Mouse (Mus musculus): ENCODE data around the gene Reep6. TPM values are rescaled to one million over a fixed set of nuclear protein-coding genes. Genes with fewer than 3 reads are reported as not detected.

Reep6 gene
- 10 to 100 TPM; 10.3 to 11.6 TPM for total RNA-seq (2021)
- long read RNA-seq, partial matches to known transcripts = 3 of 9 reads
- long read RNA-seq, other reads (novel, unspliced or antisense) = 0 of 9 reads

GRCm38 (mm10) chr10:80329273-80330081, at the start of gene Reep6, which contains the start of gene Pcsk4:
Reep6 (plus strand) TSS chr10:80329953.
Pcsk4 (minus strand) TSS chr10:80329498.
- peak; percentile 97 to 98 for DNase-seq (ENCODE audit: low spot score in 2 of 2)

DNA sequence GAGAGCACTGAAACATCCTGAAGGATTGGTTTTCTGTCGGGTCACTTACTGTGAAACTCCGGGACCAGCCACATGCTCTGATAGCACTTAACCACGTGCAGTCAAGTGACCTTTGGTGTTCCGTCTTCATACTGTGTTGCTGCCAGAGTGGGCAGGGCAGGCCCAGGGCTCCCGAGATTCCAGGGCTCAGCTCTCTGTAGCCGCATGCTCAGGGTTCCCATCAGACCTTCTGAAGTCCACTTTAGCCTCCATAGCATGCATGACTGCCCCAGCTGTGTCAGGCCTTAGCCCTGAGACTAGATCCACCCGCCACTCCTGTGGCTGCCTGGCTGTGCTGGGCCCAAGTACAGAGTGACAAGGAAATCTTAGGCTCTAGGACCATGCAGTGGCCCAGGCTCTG, 48.4 kb upstream of the Reep6 start:
- no peak for DNase-seq (ENCODE audit: low spot score in 2 of 2)

DNA sequence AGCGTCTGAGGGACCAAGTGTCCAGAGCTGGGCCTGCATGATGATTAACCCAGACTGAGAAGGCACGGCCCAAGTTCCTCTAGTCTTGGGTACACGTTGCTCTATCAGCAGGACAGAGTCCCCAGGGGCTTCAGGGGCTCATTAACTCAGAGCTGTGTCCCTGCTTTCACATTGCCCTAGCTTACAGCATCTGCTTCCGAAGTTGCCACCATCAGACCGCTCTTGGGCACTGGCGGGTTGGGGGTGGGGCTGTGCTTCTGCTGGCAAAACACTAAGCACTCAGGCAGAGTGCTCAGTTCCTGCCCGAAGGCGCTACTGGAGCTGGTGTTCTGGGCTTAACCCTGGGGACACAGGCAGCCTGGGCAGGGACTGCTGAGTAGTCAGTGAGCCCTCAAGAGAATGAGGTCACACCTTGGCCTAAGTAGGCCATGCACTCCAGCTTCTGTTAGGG, 47.8 kb upstream of the Reep6 start:
- peak in 1 of 2 experiments; percentile 52 for DNase-seq (ENCODE audit: low spot score in 2 of 2)

DNA sequence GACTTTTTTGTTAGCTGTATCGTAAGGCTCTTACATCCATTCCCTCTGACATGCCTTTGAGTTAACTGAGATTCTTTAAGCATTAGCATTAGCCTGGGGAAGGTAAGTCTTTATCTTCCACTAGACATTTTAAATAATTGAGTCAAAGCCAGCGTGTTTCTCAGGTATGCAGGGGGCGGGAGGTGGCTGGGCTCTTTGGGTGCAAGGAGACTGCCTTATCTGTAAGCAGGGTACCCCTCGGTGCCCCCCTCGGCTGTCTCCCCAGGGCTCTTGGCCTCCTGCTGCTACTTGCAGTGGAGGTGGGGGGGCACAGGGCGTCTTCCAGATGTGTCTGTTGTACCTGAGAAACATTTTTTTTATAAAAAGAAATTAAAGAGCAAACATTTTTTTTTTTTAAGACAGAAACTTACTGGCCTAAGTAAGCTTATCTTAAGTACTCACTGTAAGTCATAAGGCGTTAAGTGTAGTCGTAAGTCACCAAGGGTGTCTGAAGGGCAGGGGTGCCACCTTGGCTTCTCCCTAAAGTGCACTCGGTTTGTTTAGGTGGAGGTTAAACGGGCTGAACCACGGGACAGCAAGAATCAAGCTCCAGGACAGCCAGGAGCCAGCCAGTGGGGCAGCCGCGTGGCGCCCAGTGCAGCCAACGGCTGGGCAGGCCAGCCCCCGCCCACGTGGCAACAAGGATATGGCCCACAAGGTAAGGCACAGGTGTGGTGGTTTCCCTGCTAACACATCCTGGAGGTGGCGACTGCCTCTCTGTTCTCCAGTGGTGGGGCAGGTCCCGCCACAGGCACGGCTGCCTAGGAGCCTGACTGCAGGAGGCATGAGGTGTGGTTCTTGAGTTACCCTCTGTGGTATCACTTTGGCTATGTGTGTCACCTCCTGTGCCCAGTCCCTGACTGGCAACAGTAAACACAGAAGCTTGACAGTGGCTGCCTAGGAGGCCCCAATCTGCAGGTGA, 47.0 kb upstream of the Reep6 start:
- DNase-seq (ENCODE audit: low spot score in 2 of 2) = no peak

- no peak for DNase-seq (ENCODE audit: low spot score in 2 of 2)
Measured at GRCm38 (mm10) chr10:80285222-80286070, 44.3 kb upstream of the Reep6 start.

DNA sequence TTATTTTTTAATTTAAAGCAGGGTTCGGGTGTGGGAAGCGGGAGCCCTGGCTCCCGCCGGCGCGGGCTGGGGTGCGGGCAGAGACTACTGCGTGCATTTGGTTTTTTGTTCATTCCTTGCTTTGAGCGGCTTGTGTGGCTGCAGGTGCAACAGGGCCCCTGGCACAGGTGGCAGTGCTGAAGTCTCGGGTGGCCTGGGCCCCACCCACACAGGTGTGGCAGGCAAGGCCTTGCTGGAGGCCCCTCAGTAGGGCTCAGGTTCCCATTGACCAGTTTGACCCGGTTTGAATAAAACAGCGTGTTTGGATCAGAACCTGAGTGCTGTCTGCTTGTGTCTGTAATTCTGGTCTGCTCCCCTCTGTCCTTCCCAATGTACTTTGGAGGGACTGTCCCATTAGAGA, 41.7 kb upstream of the Reep6 start:
- DNase-seq (ENCODE audit: low spot score in 2 of 2) = no peak

GRCm38 (mm10) chr10:80288657-80289056, 41.1 kb upstream of the Reep6 start:
- DNase-seq (ENCODE audit: low spot score in 2 of 2) = no peak

- peak; percentile 92 to 95 for DNase-seq (ENCODE audit: low spot score in 2 of 2)
Measured at GRCm38 (mm10) chr10:80292251-80293146, 37.3 kb upstream of the Reep6 start, which contains the start of gene Rps15. Rps15 (plus strand) TSS chr10:80292453.

DNA sequence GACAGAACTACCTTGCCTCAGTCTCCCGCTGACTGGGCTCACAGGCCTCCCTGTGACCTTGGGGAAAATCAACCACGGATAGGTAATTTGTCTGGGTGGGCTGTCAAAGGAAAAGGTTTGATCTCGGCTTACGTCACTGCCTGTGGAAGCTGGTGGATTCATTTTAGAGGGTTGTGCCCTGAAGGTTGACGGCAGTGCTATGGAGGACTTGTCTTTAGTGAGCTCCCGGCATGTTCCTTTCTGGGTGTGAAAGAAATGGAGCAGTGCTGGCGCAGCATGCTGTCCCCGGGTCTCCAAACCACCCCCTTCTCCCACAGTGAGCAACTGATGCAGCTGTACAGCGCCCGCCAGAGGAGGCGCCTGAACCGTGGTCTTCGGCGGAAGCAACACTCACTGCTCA, 36.4 kb upstream of the Reep6 start:
- no peak for DNase-seq (ENCODE audit: low spot score in 2 of 2)

GRCm38 (mm10) chr10:80294311-80294710, 35.4 kb upstream of the Reep6 start:
- DNase-seq (ENCODE audit: low spot score in 2 of 2) = no peak

GRCm38 (mm10) chr10:80294788-80295303, 34.9 kb upstream of the Reep6 start:
- no peak for DNase-seq (ENCODE audit: low spot score in 2 of 2)

DNA sequence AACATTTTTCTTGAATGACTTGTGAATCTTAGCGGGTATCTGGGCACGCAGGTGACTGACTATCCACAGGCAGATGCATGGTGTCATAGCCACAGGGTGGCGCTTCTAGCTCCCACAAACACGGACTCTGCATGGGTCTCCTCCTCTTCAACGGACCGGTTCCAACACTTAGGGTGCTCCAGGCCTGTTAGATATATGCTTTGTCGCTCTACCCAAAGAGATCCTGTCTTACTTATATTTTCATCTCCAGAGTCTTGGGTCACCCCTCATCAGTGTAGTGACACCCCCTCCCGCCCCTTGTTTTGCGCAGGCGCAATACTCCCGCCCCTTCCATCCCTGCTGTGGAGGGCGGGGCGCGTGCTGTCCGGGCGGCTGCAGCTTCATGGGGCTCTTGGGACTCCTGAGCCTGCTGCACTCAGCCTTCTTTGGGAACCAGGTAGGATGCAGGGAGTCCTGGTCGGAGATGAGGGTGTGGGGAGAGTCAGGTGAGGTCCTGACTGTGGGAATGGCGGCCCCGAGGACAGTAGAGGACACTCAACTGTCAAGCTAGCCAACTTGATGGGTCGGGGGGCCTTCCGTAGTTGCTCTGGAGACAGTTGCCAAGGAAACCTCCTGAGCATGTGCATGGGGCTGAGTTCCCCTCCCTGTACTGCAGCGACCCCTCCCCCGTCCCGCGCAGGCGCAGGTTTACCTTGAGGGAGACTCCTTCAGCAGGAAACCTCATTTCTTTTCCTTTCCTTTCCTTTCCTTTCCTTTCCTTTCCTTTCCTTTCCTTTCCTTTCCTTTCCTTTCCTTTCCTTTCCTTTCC, 33.9 kb upstream of the Reep6 start, which contains the start of gene Apc2:
TSS of gene Apc2 (plus strand) at position 360 of the 808 bp plus-strand sequence.
- peak; percentile 77 to 82 for DNase-seq (ENCODE audit: low spot score in 2 of 2)

- no peak for DNase-seq (ENCODE audit: low spot score in 2 of 2)
Measured at GRCm38 (mm10) chr10:80296824-80297223, 32.9 kb upstream of the Reep6 start.

DNA sequence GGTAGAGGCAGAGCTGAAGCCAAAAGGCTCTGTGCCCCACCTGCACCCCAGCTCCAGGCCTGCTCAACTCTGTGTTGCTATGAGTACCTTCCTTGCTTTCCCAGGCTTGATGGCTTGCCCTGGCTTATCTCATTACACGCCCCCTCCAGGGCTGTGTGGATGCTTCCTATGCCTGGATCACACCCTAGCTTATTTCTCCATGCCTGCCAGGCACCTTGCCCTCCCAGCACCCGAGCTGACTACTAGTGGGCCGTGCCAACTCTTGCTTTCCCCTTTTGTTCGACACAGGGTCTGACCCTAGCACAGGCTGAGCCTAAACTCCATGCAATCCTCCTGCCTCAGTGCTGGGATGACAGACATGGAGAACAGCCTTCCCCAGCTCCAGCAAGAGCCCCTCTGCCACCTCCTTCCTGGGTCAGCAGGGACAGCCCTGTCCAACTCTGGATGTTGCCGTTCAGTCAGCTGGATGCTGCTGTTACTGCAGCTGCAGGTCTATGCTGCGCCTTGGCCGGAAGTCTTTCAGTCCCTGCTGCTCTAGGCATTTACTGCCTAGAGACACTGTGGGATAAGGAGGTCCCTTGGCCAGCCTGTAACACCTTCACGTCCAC, 32.1 kb upstream of the Reep6 start:
- no peak for DNase-seq (ENCODE audit: low spot score in 2 of 2)

DNA sequence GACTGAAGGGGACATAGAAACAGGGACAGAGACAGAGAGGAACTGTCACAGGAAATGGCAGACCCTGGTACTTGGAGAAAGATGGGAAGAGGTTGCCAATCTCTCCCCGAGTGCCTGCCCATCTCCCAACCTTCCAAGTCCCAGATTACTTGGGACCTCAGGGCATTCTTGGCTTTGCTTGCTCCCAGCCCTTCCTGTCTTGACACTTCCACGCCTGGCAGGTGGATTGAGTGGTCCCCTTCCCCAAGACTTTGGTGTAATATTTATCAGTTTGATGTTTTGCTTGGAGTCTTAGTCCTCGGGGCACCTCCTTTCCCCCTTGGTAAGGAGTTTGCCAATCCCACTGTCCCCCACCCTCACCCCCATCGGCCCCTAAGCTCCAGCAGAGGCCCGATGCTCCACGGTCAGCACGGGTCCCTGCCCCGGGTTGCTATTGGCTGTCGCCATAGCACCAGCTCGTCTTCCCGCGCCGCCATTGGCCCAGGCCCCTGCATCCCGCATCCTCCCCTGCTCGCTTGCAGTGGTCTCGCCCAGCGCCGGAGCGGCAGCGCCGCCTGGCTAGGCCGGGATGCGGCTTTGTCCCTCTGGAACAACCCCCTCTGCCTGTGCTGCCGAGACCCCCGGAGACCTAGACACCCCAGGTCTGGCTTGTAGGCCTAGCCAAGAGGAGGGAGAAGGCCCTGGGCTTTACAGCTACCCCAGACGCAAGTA, 31.0 kb upstream of the Reep6 start:
- peak; percentile 93 to 94 for DNase-seq (ENCODE audit: low spot score in 2 of 2)

DNA sequence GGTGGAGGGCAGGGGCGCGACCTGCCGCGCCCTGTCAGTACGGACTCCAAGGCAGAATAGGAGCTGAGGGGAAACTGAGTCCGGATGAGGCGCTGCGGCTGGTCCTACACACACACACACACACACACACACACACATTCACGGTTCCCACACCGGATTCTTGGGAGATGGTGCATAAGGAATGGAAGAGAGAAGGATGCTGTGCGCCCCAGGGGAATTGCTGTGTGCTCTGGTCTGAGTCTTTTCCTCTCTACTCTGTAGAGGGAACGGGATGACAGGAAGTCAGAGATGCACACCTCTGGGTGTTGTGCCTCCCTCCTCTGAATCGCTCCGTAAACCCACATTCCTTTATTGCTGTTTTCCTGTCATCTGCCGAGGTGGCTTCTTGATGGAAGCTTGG, 30.5 kb upstream of the Reep6 start:
- no peak for DNase-seq (ENCODE audit: low spot score in 2 of 2)

- no peak for DNase-seq (ENCODE audit: low spot score in 2 of 2)
Measured at GRCm38 (mm10) chr10:80299824-80300223, 29.9 kb upstream of the Reep6 start.

Data from layer of hippocampus, postnatal 10 days (tissue).